Mouse (Mus musculus) intestine, embryonic 14.5 days (tissue): ENCODE measurements around the gene Gm17660. TPM values are rescaled to one million over a fixed set of nuclear protein-coding genes. Genes with fewer than 3 reads are reported as not detected.
A peak's percentile ranks its signal among the peaks of the same experiment; 100 is the strongest.

Experiments
- ATAC-seq: fragments of 200-750 bp; cut with Nextera tagmentation; replicated peaks from 2 replicates; pipeline ENCODE4 v1.8.0; 2017; ENCODE audit warnings: low read depth, moderate number of reproducible peaks, moderate TSS enrichment, moderate library complexity; ENCODE audit not compliant: low FRiP score, low TSS enrichment
- DNase-seq: peaks from one replicate; pipeline ENCODE4 v3.0.0-alpha.2; 2018; ENCODE audit warnings: low spot score
- H3K27ac ChIP-seq: fragments of 300-500 bp; sonication (generic); 2 replicates; pipeline ENCODE4 v1.5.1; 2014; ENCODE audit warnings: low read depth, mild to moderate bottlenecking, control low read depth
- H3K27me3 ChIP-seq: fragments of 300-500 bp; sonication (generic); replicated peaks from 2 replicates; pipeline ENCODE4 v1.6.1; 2014; ENCODE audit warnings: low read length, control low read depth; ENCODE audit not compliant: control insufficient read depth, insufficient read depth
- H3K36me3 ChIP-seq: fragments of 300-500 bp; sonication (generic); 2 replicates; pipeline ENCODE4 v1.6.1; 2014; ENCODE audit warnings: low read length, control low read depth; ENCODE audit not compliant: control insufficient read depth, insufficient read depth
- H3K4me1 ChIP-seq: fragments of 300-500 bp; sonication (generic); replicated peaks from 2 replicates; pipeline ENCODE4 v1.6.1; 2014; ENCODE audit warnings: low read length, control low read depth, mixed read lengths; ENCODE audit not compliant: control insufficient read depth, insufficient read depth
- H3K4me2 ChIP-seq: fragments of 300-500 bp; sonication (generic); 2 replicates; pipeline ENCODE4 v1.6.1; 2014; ENCODE audit warnings: low read length
- H3K4me3 ChIP-seq: fragments of 300-500 bp; sonication (generic); 2 replicates; pipeline ENCODE4 v1.5.1; 2014; ENCODE audit warnings: low read depth, low read length, control low read depth, mixed read lengths
- H3K9ac ChIP-seq: fragments of 300-500 bp; sonication (generic); 2 replicates; pipeline ENCODE4 v1.6.1; 2014; ENCODE audit warnings: mild to moderate bottlenecking, low read length
- H3K9me3 ChIP-seq: fragments of 300-500 bp; sonication (generic); 2 replicates; pipeline ENCODE4 v1.6.1; 2016; ENCODE audit warnings: low read length, control low read depth; ENCODE audit not compliant: control insufficient read depth
- whole genome bisulfite sequencing: fragments of 180-500 bp; shearing (Covaris S2); extraction: QIAGEN DNeasy Blood & Tissue Kit; methylation state at CpG from one replicate; pipeline ENCODE4 v1.1.7; 2014; 5-methylcytosine and 5-hydroxymethylcytosine counted together
- polyA plus RNA-seq: library from polyadenylated mRNA; unstranded; fragments of >200 nt; fragmentation: Nextera tagmentation; extraction: Ambion mirVana; gene quantifications from 2 replicates; pipeline ENCODE4 v1.2.1, GENCODE M21; 2014

Gene Gm17660
- polyA plus RNA-seq, 1 experiment from 2014 or later: not detected

GRCm38 (mm10) chr5:104056295-104056694, 21.1 kb downstream of the Gm17660 start:
- no peaks in the 10 kb centered on the region for H3K4me1 ChIP-seq
- ATAC-seq: no peak
- H3K36me3 ChIP-seq: peaks cover 50% of the 10 kb centered on the region
- no peak overlapping the region for H3K4me3 ChIP-seq
- H3K27me3 ChIP-seq: no peaks in the 10 kb centered on the region
- H3K9ac ChIP-seq: no peak overlapping the region
- no peak for DNase-seq
- WGBS: 91% methylated on average over 7 of the region's 7 CpGs
- no peaks in the 10 kb centered on the region for H3K9me3 ChIP-seq
- H3K27ac ChIP-seq: no peak overlapping the region
- H3K4me2 ChIP-seq: no peak overlapping the region

- no peaks in the 10 kb centered on the region for H3K9me3 ChIP-seq
- peaks cover 50% of the 10 kb centered on the region for H3K36me3 ChIP-seq
- no peak overlapping the region for H3K27ac ChIP-seq
- no peaks in the 10 kb centered on the region for H3K27me3 ChIP-seq
- 88% methylated on average over 4 of the region's 4 CpGs for WGBS
- H3K4me2 ChIP-seq: no peak overlapping the region
- no peaks in the 10 kb centered on the region for H3K4me1 ChIP-seq
- DNase-seq (no peak), ATAC-seq (no peak)
- no peak overlapping the region for H3K4me3 ChIP-seq
- no peak overlapping the region for H3K9ac ChIP-seq
These were observed 21.6 kb downstream of the Gm17660 start for GRCm38 (mm10) chr5:104055816-104056215.

GRCm38 (mm10) chr5:104054938-104055337, 22.5 kb downstream of the Gm17660 start:
- no peaks in the 10 kb centered on the region for H3K9me3 ChIP-seq
- H3K27ac ChIP-seq: no peak overlapping the region
- H3K9ac ChIP-seq: no peak overlapping the region
- H3K36me3 ChIP-seq: peaks cover 46% of the 10 kb centered on the region
- ATAC-seq (no peak), DNase-seq (no peak)
- no peaks in the 10 kb centered on the region for H3K4me1 ChIP-seq
- H3K4me3 ChIP-seq: no peak overlapping the region
- no peak overlapping the region for H3K4me2 ChIP-seq
- no peaks in the 10 kb centered on the region for H3K27me3 ChIP-seq
- 95% methylated on average over 4 of the region's 4 CpGs for WGBS

- Histone ChIP-seq H3K4me2 (no peak overlapping the region), H3K9ac (no peak overlapping the region), H3K9me3 (no peaks in the 10 kb centered on the region), H3K27ac (no peak overlapping the region), H3K27me3 (no peaks in the 10 kb centered on the region), H3K4me3 (no peak overlapping the region), H3K4me1 (no peaks in the 10 kb centered on the region), H3K36me3 (peaks cover 30% of the 10 kb centered on the region)
- DNase-seq (no peak), ATAC-seq (no peak)
- 65% methylated on average over 8 of the region's 8 CpGs for WGBS
These were observed 24.5 kb downstream of the Gm17660 start for GRCm38 (mm10) chr5:104052956-104053355.

GRCm38 (mm10) chr5:104048139-104048538, 29.3 kb downstream of the Gm17660 start:
- H3K4me1 ChIP-seq: peaks cover 5% of the 10 kb centered on the region; the same call in 1 of the 2 replicates
- no peak overlapping the region for H3K27ac ChIP-seq
- peaks cover 25% of the 10 kb centered on the region for H3K36me3 ChIP-seq
- H3K9me3 ChIP-seq: no peaks in the 10 kb centered on the region
- no peak for ATAC-seq
- DNase-seq: no peak
- H3K9ac ChIP-seq: no peak overlapping the region
- H3K27me3 ChIP-seq: no peaks in the 10 kb centered on the region
- H3K4me3 ChIP-seq: peak overlapping the region; percentile 56; the same call in 1 of the 2 replicates
- WGBS: 39% methylated on average over 4 of the region's 4 CpGs
- peak overlapping the region; percentile 72 for H3K4me2 ChIP-seq

GRCm38 (mm10) chr5:104047200-104048105, 30.0 kb downstream of the Gm17660 start:
- H3K9me3 ChIP-seq: no peaks in the 10 kb centered on the region
- DNase-seq (peak; percentile 56), ATAC-seq (no peak)
- WGBS: 5% methylated on average over 19 of the region's 19 CpGs
- H3K9ac ChIP-seq: peak overlapping the region; percentile 69
- peaks cover 5% of the 10 kb centered on the region; the same call in 1 of the 2 replicates for H3K4me1 ChIP-seq
- peak overlapping the region; percentile 72 for H3K4me2 ChIP-seq
- H3K27ac ChIP-seq: peak overlapping the region; percentile 87
- no peaks in the 10 kb centered on the region for H3K27me3 ChIP-seq
- H3K36me3 ChIP-seq: peaks cover 20% of the 10 kb centered on the region
- H3K4me3 ChIP-seq: peak overlapping the region; percentile 56

- ATAC-seq (peak; percentile 99), DNase-seq (peak; percentile 97)
- no peaks in the 10 kb centered on the region for H3K9me3 ChIP-seq
- H3K4me2 ChIP-seq: peak within 1 kb of the TSS; percentile 72
- WGBS: 5% methylated on average over 87 of the region's 90 CpGs
- H3K27ac ChIP-seq: peak within 1 kb of the TSS; percentile 87
- peaks cover 5% of the 10 kb centered on the region; the same call in 1 of the 2 replicates for H3K4me1 ChIP-seq
- H3K4me3 ChIP-seq: peak within 1 kb of the TSS; percentile 56
- peaks cover 11% of the 10 kb centered on the region for H3K36me3 ChIP-seq
- no peaks in the 10 kb centered on the region for H3K27me3 ChIP-seq
- H3K9ac ChIP-seq: peak within 1 kb of the TSS; percentile 69
These were observed 30.9 kb downstream of the Gm17660 start, which contains the start of gene Nudt9 for GRCm38 (mm10) chr5:104046256-104047199. Gene Nudt9 (plus strand): TSS chr5:104046306.

- H3K4me1 ChIP-seq: peaks cover 5% of the 10 kb centered on the region; the same call in 1 of the 2 replicates
- no peaks in the 10 kb centered on the region for H3K9me3 ChIP-seq
- no peak overlapping the region for H3K27ac ChIP-seq
- DNase-seq: no peak
- no peaks in the 10 kb centered on the region for H3K36me3 ChIP-seq
- 58% methylated on average over 2 of the region's 2 CpGs for WGBS
- no peak overlapping the region for H3K4me3 ChIP-seq
- H3K4me2 ChIP-seq: no peak overlapping the region
- H3K9ac ChIP-seq: no peak overlapping the region
- ATAC-seq: no peak
- H3K27me3 ChIP-seq: no peaks in the 10 kb centered on the region
These were observed 33.7 kb downstream of the Gm17660 start for GRCm38 (mm10) chr5:104043704-104044103.
